Mouse (Mus musculus): ENCODE results near the gene BC048507. TPM values are rescaled to one million over a fixed set of nuclear protein-coding genes. Genes with fewer than 3 reads are reported as not detected.
"Not testable (repeated sequence)": the region's sequence is repeated elsewhere in the genome, so short reads cannot be mapped to it uniquely, and the experiment has no call there.

The BC048507 gene
- polyA plus RNA-seq, 1 experiment from 2014 or later: not detected

DNA sequence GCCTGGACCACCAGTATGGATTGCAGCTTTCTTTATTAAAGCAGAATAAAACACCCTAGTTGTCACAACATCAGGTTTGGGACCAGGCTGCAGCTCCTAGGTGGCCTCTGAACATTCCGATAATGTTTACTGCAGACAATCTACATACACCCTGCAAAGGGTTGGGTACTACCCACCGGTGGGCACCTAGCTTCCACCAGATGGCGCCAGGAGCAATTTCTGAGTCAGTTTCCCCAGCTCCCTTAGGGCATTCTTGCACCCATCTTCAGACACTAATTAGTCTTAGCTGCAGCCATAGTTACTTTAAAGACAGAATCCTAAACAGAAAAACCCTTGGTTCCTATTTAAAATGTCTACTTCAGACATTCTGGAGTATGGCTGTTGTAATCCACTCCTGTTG, 4.8 kb downstream of the BC048507 start:
- H3K4me3 ChIP-seq (ENCODE audit: inconsistent target): no peak overlapping the region
- H3K36me3 ChIP-seq (ENCODE audit: inconsistent target): no peaks in the 10 kb centered on the region
- 44% methylated on average over 3 of the region's 3 CpGs for WGBS (ENCODE audit: missing documents)
- H3K27ac ChIP-seq: no peak overlapping the region
- no peaks in the 10 kb centered on the region for H3K79me2 ChIP-seq (ENCODE audit: inconsistent target)

DNA sequence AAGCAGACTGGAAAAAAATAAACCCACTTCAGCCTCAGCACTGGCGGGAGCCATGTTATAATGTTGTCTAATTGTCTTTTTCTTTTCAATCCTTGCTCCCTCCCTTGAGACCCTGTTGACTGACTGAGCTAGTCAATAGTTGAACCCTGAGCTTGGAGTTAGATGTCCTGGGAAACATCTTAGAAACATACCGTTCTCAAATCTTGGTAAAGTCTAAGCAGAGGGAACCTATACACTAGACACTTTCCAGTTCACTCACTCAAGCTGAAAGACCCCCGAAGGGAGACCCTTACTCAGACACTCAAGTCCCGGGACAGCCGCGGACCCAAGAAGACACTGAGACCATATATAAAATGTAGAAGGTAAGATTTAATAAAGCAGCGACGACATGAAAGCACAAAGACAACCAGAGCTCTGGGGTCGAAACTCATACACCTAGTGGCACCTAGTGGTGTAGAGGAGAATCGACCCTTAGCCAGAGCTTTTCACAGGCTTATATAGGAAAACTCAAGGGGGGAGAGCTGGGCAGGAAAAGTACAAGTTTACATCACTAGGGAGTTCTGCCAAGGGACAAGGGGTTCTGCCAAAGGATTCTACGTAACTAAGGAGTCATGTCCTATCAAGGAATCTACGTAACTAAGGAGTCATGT, 13.0 kb downstream of the BC048507 start:
- not testable (repeated sequence) for H3K79me2 ChIP-seq (ENCODE audit: inconsistent target); H3K4me3 ChIP-seq (ENCODE audit: inconsistent target); H3K36me3 ChIP-seq (ENCODE audit: inconsistent target); H3K27ac ChIP-seq
- 36% methylated on average over 6 of the region's 12 CpGs for WGBS (ENCODE audit: missing documents)

DNA sequence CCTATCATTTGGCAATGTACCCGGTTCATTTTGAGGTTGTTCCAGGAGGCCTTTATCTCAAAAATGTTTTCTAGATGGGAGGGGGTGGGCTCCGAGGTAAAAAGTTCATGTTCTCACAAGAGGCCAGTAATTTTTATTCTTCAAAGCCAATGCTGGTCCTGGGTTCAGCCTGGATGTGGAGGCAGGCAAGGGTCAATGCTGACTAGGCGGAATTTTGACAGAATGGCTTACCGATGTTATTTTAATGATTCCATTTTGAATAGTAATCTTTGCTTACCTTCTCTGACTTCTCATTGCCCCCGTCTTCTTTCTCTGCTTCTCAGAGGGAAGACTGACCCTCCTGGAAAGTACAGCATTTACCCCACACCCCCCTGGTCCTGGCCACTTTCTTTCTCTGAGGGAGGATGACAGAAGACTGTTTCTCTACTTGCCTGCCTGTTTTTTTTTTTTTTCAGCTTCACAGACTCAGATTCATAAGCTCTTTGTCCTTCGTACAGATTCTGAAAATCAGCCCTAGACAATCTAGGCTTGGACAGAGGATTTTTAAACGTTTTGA, 13.7 kb downstream of the BC048507 start:
- Histone ChIP-seq H3K36me3 (ENCODE audit: inconsistent target) (no peaks in the 10 kb centered on the region), H3K27ac (no peak overlapping the region), H3K4me3 (ENCODE audit: inconsistent target) (no peak overlapping the region), H3K79me2 (ENCODE audit: inconsistent target) (no peaks in the 10 kb centered on the region)
- 71% methylated on average over 6 of the region's 7 CpGs for WGBS (ENCODE audit: missing documents)

DNA sequence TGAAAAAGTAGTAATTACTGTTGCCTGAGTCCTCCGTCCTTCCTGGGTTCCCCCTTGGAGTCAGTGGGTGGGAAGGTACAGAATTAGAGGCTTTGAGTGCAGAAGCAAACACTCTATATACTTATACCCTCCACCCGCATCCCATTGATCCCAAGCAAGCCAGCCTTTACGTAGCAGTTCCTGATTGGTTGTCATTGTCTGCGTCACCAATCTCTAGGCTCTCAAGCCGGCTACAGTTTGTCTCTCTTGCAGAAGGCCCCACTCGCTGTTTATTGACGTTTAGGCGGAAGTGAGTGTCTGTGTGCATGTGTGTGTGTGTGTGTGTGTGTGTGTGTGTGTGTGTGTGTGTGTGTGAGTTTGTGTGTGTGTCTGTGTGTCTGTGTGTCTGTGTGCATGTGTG, 20.8 kb downstream of the BC048507 start:
- H3K36me3 ChIP-seq (ENCODE audit: inconsistent target): no peaks in the 10 kb centered on the region
- no peak overlapping the region for H3K4me3 ChIP-seq (ENCODE audit: inconsistent target)
- H3K27ac ChIP-seq: no peak overlapping the region
- no peaks in the 10 kb centered on the region for H3K79me2 ChIP-seq (ENCODE audit: inconsistent target)
- 84% methylated on average over 8 of the region's 8 CpGs for WGBS (ENCODE audit: missing documents)

DNA sequence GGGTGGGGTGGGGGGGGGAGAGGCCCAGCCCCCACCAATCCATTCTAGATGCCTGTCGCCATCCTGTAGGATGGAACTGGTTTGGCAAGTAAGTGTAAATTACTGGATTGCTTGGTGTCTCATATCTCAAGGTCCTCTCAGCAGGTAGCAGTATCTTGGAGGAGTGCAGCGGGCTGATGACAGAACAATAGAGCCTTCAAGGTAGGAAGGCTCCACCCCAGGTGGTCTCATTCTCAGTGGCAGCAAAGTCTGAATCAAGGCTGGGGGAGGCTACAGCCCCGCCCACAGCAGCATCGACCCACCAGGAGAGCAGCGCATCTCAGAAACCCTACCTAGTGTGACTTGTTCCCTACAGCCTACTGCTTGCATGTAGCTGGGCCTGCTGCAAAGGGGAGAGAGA, 46.6 kb downstream of the BC048507 start:
- no peak overlapping the region for H3K27ac ChIP-seq
- 28% methylated on average over 5 of the region's 5 CpGs for WGBS (ENCODE audit: missing documents)
- H3K79me2 ChIP-seq (ENCODE audit: inconsistent target): no peaks in the 10 kb centered on the region
- H3K4me3 ChIP-seq (ENCODE audit: inconsistent target): no peak overlapping the region
- no peaks in the 10 kb centered on the region for H3K36me3 ChIP-seq (ENCODE audit: inconsistent target)

Other genes with a start within 250 kb of the BC048507 start
- gene Gm49345, start 225.6 kb upstream of the BC048507 start, polyA plus RNA-seq (2018): not detected in 3 replicates
- gene Zfp729a, start 225.5 kb upstream of the BC048507 start, polyA plus RNA-seq (2018): 5.2 to 8.7 TPM (median 6.5 TPM) in 3 replicates
- 4.4 to 8.6 TPM (median 6.8 TPM) in 3 replicates for gene Zfp738, start 176.3 kb upstream of the BC048507 start, polyA plus RNA-seq (2018)
- 11.0 to 17.4 TPM (median 11.8 TPM) in 3 replicates for gene Zfp65, start 134.2 kb upstream of the BC048507 start, polyA plus RNA-seq (2018)
- gene Zfp85, start 108.1 kb upstream of the BC048507 start, polyA plus RNA-seq (2018): 2.2 to 4.9 TPM (median 4.3 TPM) in 3 replicates
- gene Zfp493, start 83.6 kb upstream of the BC048507 start, polyA plus RNA-seq (2018): 2.4 to 3.7 TPM (median 2.5 TPM) in 3 replicates
- 2.5 to 7.5 TPM (median 4.1 TPM) in 3 replicates for gene Zfp273, start 49.6 kb upstream of the BC048507 start, polyA plus RNA-seq (2018)
- 0.42 to 0.68 TPM in 2 of 3 replicates, not detected in the other for gene Gm10037, start 32.2 kb upstream of the BC048507 start, polyA plus RNA-seq (2018)

All from macrophage (primary cell).